Mouse (Mus musculus) urinary bladder, postnatal 25 days (tissue): ENCODE results near the gene Glra3.

Source experiments
- DNase-seq: peaks from one replicate; pipeline ENCODE4 v3.0.0; 2022; ENCODE audit warnings: low spot score

Gene Glra3

DNA sequence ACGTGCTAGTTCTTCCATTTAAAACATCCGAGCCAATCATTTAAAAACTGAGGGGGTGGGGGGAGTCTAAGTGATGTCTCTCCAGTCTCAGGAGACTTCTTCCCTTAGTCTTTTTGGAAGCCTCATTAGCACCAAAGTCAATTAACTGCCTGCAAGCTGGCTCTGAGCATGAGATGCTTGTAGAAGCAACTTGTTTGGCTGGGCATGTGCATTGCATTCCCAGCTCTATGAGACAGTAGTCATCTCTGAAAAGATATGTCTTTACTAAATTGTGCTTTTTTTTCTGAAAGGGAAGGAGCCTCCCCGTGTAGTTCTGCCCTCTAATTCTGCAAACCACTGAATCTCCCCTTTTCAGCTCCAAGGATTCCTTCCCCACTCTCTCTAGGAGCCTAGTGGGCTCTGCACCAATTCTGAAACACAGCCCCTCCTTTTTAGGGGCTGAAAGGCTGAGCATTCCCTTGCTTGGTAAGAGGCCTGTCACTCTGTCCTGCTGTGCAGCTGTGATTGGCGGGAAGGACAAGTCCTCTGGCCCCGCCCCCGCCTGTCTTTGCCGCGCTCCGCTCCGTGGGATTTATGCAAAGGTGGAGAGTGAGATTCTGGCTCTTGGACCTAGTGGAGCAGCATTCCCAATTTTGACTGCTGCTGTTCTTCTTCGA is at the start of gene Glra3:
Gene Glra3, plus strand, starts transcription at position 591 of the 656 bp plus-strand sequence.
- DNase-seq = no peak

GRCm38 (mm10) chr8:55906848-55907247 is 33.4 kb upstream of the Glra3 start, which contains the start of gene Adam29:
Adam29 (minus strand) TSS chr8:55906948.
- no peak for DNase-seq

GRCm38 (mm10) chr8:55940526-55940880 is 243 bp downstream of the Glra3 start:
- DNase-seq = no peak

GRCm38 (mm10) chr8:55964759-55965320 is 24.6 kb downstream of the Glra3 start:
- no peak for DNase-seq

- no peak for DNase-seq
Measured at GRCm38 (mm10) chr8:55997859-55998258, 57.6 kb downstream of the Glra3 start.

DNA sequence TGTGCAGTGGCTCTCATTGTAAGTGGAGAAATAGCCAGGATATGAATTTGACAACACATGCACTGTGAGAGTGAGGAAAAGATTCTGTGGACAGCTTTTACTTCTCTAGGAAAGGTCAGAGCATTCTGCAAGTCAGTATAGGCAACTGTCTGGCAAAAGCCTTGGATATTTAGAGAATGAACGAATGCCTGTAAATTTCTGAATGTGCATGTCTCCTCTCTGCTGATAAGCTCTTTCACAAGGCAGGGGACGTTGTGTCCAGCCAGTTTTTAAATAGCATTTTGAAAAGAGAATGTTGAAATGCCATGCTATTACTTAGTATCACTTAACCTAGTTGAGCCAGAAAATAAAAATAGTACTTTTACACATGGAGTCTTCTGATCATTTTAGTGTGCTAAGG is 114.1 kb downstream of the Glra3 start:
- no peak for DNase-seq

GRCm38 (mm10) chr8:56063081-56063480 is 122.8 kb downstream of the Glra3 start:
- peak; percentile 69 for DNase-seq

DNA sequence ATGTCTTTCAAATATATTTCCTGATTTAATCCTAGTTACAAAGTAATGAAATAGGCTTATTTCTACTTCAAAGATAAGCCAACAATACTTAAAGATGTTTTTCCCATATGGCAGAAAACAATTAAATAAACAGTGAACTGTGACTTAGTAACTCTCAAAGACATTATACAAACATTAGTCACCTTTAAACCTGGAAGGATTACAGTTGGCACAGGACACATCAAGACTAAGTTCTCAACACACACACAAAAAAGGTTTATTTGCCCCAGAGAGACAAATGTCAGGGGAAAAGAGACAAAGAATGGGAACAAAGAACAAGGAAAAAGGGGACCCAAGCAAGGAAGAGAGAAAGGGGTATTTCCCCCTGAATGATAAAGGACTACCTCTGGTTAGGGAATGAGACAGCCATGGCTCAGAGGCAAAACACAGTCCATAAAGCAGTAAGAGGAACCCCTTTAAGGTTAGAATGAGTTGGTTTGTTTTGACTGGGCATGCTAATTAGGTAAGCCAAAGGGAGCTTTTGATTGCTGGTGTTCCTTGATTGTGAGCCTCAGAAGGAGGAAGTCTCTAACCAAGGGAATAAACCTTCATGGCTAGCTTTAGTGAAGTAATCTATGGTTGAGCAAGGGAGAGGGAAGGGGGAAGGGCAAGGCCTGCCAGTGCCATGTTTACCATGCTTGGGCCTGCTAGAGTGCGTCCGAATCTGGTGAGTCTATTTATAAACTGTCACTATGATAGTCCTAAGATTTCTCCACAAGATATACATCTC is 130.4 kb downstream of the Glra3 start:
- no peak for DNase-seq

DNA sequence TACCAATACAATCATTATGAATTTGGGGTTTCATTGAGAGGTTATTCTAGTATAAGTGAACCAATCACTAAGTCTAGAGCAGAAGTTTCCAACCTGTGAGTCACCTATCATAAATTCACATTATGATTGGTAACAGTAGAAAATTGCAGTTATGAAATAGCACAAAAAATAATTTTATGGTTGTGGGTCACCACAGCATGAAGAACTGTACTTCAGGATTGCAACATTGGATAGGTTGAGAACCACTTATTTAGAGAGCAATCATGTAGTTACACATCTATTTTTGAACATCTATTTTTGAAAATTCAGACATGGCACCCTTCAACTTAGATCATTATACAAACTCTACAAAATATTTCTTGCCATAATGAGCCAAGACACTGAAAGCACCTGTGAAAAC is 143.4 kb downstream of the Glra3 start:
- DNase-seq = no peak

- no peak for DNase-seq
Measured at GRCm38 (mm10) chr8:56094385-56094784, 154.1 kb downstream of the Glra3 start.

GRCm38 (mm10) chr8:56110296-56110695 is 170.0 kb downstream of the Glra3 start:
- no peak for DNase-seq

GRCm38 (mm10) chr8:56129357-56129756 is 189.1 kb downstream of the Glra3 start:
- DNase-seq = no peak

DNA sequence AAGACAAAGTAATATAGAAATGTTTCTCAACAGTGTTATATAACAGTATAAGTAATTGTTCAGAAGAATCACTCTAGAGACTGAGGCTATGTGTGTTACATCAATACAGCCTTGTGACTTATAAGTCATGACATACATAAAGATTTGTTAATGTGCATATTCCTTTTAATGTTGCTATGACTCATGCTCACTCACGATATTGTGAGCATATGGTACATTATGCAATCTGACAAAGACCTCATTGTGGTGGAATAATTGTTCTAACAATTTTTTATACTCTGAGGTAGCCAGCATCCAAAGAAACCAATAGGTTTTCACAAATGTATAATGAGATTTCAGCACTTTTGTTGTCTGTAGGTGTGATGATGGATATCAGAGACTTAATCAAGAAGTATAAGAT is 210.4 kb downstream of the Glra3 start:
- no peak for DNase-seq

- no peak for DNase-seq
Measured at GRCm38 (mm10) chr8:56151574-56151973, 211.3 kb downstream of the Glra3 start.

DNA sequence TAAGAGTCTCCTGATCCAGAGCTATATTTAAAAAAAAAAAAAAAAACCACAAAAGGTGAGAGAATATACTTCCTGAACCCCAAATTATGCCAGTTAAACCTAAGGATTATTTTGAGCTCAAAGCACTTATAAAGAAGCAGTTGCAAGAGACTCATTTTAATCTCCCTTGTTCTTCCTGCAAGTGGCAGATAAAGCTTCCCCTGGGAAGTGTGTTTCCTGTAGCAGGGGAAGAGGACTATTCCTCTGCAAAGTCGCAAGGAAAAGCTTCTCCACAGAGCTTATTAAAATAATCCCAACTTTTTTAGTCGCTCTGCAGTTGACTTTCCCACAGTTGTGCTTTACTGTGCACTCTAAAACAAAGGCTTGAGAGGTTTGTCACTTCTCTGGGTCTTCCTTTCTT is 218.7 kb downstream of the Glra3 start:
- no peak for DNase-seq
